Mouse (Mus musculus) adipocyte (in vitro differentiated cells): ENCODE results near the gene Srxn1.

Experiments used
- DNase-seq: peaks from one replicate; pipeline ENCODE4 v3.0.0-alpha.2; 2016; ENCODE audit warnings: low spot score

Gene Srxn1

GRCm38 (mm10) chr2:152089581-152089980, 15.7 kb upstream of the Srxn1 start:
- no peak for DNase-seq

DNA sequence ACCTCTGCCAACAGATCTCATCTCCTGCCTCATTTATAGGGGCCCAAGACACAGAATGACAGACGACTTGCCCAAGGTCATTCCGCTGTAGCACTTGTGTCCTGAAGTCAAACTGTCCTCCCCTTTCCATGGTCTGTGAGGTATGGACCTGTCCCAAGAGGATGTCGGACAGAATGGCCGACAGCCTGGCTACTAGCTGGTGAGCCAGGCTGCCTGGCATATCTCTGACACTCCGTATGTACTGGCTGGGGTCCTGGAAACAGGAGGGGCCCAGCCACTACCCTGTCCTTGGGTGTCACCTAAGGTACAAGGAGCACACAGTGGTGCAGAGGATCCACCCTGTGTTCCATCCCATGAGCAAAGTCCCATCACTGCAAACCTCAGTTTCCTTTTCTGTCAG, 14.8 kb upstream of the Srxn1 start:
- no peak for DNase-seq

DNA sequence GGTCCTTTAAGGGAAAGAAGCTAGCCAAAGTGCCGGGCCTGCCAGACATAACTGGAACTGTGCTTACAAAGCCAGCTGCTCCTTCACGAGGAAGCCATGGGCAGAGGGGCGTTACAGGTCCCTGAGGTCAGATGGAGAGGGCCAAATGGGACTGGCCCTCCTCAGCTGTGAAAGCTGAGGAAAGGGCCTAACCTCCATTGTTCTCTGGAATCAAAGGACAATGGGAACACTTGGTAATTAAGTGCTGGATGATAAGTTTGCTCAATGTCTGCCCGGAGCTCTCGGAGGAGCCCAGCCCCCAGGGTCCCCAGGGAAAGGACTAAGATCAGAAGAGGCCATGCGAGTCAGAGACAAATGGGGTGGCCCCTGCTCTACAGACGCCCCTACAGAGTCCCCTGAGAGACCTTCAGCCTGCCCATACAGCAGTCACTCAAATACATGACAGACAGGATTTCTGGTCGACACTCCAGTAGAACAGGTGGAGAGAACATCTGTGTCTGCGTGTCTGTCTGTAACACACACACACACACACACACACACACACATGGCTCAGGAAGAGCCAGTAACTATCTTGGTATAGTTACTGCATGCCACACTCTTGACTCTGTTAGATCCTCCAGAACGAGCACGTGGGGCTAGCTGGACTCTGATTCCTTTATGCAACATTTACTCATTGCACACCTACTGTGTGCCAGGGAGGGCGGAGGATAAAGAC, 13.8 kb upstream of the Srxn1 start:
- DNase-seq = no peak

GRCm38 (mm10) chr2:152092927-152093326, 12.4 kb upstream of the Srxn1 start:
- no peak for DNase-seq

DNA sequence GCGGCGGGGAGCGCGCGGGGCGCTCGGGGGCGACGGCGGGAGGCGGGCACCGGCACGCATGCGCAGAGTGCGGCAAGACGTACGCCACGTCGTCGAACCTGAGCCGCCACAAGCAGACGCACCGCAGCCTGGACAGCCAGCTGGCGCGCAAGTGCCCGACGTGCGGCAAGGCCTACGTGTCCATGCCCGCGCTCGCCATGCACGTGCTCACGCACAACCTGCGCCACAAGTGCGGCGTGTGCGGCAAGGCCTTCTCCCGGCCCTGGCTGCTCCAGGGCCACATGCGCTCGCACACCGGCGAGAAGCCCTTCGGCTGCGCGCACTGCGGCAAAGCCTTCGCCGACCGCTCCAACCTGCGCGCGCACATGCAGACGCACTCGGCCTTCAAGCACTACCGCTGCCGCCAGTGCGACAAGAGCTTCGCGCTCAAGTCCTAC, 11.9 kb upstream of the Srxn1 start:
- no peak for DNase-seq

- no peak for DNase-seq
Measured at GRCm38 (mm10) chr2:152094856-152095545, 10.3 kb upstream of the Srxn1 start.

DNA sequence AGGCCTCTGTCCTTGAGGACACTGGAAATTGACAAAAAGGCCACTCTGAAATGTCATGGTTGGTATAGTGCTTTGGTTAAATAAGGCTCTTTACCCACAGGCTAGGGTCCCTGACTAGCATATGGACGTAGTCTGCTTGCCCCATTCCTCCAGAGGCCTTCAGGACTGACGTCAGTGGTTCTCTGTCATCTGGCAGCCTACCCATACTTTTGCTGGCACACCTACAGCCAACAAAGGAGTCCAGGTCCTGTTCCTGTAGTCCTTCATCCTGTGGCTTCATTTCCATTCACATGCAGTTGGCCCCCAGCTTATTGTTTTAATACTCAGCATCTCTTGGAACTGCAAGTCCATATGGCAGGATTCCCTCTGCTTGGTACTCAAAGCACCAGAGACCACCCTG, 8.4 kb upstream of the Srxn1 start:
- DNase-seq = no peak

DNA sequence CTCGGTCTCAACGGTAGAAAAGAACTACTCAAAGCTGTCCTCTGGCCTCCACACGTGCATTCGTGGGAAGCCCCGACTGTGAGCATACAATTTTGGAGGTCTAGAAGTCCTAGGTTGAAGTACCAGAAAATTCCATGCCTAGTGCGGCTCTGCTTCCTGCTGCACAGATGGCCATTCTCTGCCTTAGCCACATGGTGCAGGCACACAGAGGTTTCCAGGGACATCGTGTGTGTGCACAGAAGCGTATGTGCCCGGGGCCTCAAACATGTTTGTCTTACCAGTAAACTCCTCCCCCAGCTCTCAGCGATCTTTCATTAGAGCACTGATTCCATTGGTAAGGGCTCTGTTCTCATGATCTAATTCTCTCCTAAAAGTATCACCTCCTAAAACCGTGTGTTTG, 7.4 kb upstream of the Srxn1 start:
- no peak for DNase-seq

- no peak for DNase-seq
Measured at GRCm38 (mm10) chr2:152099538-152099937, 5.8 kb upstream of the Srxn1 start.

- no peak for DNase-seq
Measured at GRCm38 (mm10) chr2:152101761-152102160, 3.6 kb upstream of the Srxn1 start.

DNA sequence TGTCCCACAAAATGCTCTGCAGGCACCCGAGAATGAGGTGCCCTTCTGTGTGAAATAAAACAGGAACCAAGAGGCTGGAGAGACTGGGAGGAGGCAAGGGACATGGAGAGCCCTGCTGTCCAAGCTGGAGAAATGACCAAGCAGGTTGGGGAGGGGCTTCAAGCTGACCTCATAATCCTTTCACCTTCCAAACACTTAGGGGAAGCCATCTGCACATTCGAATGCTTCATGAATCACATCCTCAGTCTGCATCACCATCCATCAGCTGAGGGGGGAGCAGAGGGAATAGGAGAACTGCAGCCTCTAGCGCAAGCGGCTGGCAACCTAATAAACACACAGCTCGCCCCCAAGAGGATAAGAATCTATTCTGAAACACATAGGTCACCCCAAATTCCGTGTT, 2.9 kb upstream of the Srxn1 start:
- DNase-seq = no peak

- DNase-seq = peak; percentile 25
Measured at GRCm38 (mm10) chr2:152104711-152105317, 502 bp upstream of the Srxn1 start.

DNA sequence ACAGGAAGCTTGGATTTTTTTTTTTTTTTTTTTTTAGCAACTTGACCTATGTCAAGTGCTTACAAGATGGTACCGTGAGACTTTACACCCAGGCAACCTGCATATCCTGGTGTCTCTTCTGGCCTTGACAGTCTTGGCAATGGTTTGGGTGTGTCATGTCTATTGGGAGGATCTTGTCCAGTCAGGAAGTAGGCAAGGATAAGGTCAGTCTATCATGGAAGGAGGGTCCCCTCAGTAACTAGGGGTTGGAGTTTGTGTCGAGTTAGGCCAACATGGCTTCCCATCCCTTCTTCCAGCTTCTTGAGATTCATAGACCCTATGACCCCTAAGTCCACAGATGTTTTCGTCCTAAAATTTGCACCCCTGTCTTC, 894 bp downstream of the Srxn1 start:
- DNase-seq = peak; percentile 37

DNA sequence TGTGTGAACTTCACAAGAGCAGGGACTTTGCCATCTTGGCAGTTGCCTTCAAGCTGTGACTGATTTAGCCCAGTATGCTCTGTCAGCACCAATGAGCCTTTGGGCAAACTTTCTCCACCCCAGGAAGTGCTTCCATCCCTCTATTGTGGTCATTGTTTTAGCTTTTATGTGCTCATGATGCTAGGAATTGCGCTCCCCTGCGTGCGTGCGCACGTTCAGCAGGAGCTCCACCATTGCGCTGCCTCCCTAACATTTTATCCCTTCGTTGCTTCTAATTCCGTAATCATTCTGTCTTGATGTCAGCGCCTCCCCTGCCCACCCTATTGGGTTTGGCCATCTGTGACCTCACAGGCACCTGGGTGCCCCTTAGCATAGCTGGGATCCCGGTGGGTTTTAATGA, 1.3 kb downstream of the Srxn1 start:
- DNase-seq = no peak

- DNase-seq = no peak
Measured at GRCm38 (mm10) chr2:152108702-152109101, 3.4 kb downstream of the Srxn1 start.

DNA sequence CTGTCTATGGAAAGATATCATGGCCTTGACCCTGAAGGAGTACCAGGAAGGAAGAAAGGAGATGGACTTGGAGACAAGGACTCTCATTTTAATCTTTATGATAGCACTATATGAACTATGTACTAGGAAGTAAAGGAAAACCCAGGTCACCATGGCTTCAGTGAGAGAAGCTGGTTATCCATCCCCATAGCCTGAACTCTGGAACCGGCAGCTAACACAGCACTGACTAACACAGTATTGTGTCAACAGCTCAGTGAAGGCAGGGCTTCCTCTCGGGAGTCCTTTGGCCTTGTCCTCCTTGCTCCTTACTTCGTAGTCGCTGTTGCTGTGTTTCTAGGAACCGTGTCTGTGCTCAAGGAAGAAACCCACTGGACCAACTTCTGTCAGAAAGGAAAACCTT, 4.1 kb downstream of the Srxn1 start:
- DNase-seq = no peak

GRCm38 (mm10) chr2:152111311-152111710, 6.0 kb downstream of the Srxn1 start:
- DNase-seq = no peak

- DNase-seq = peak; percentile 91
Measured at GRCm38 (mm10) chr2:152111920-152112319, 6.6 kb downstream of the Srxn1 start.

DNA sequence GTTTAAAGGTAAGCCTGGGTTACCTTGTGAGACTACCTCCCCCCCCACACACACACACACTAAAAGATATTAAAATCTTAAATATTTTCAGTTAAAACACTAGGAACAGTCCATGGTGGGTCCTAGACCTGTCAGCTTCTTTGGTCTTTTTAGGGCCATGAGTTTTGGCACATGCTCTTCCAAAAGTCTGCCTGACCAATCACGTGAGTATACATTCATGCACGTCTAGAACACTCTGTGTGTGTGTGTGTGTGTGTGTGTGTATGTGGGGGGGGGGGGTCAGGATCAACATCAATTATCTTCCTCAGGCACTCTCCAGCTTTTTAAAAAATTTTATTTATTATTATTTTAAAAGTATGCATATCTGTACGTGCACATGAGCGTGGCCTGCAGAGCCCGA, 7.2 kb downstream of the Srxn1 start:
- DNase-seq = no peak

GRCm38 (mm10) chr2:152112970-152113369, 7.7 kb downstream of the Srxn1 start:
- no peak for DNase-seq

DNA sequence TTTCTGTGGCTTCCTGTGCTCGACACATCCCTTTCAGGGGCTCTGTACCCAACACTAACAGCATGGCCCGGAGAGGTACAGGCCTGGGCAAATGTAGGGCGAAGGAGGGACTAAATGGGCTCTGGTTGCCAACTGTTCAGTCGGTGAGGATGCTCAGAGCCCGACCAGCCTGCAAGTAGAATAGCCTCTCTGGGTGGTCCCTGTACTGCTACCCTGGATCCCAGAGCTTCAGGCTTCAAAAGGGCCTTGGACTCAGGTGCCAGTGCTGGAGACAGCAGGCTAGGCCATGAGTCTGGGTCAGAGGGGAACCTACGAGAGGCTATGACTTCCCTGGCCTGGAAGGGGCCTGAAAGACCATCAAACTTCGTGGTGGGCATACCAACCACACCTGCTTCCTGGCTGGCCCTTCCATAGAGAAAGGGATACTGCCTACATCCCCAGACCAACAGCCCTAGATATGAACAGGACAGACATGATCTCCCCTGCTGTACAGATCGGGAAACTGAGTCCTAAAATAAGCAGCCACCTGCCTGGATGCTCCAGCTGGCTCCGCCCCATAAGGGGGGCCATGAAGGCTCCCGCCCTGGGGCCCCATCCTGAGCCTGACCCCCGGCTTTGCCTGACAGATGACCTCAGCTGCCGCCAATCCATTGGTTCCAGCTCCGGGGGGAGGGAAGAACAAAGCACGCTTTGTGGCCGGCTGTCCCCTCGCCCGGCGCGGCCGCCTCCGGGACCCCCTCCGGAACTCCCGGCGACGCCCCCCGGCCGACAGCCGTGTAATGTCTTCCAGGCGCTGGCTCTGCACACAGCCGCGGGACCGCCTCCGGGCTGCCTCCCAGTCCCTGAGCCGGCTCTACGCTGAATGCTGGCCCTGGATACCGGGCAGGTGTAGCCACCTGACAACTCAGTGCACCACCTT, 9.0 kb downstream of the Srxn1 start:
- DNase-seq = no peak

DNA sequence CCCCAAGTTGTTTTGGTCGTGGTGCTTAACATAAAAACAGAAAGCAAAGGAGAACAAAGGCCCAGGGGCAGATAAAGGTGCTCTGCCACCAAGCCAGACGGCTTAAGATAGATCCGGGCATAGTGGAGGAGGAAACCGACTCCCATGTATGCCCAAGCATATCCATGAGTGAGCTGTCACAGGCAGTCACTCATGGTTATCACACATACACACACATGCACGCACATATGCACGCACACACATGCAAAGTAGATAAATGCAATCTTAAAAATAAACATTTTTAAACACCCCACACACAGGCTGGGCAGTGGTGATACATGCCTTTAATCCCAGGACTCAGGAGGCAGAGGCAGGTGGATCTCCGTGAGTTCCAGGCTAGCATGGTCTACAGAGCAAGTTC, 12.4 kb downstream of the Srxn1 start:
- no peak for DNase-seq
